Mouse (Mus musculus) C2C12 (cell line): ENCODE measurements around the gene Magoh.

Experiments used
- CTCF ChIP-seq: IDR thresholded peaks from one replicate; pipeline ENCODE4 v1.5.1; 2011; ENCODE audit not compliant: control insufficient read depth, insufficient read depth, insufficient read length
- MYOG ChIP-seq: IDR thresholded peaks from one replicate; pipeline ENCODE4 v1.6.1; 2011; ENCODE audit not compliant: control insufficient read depth, insufficient read length; ENCODE audit errors: extremely low read depth

DNA sequence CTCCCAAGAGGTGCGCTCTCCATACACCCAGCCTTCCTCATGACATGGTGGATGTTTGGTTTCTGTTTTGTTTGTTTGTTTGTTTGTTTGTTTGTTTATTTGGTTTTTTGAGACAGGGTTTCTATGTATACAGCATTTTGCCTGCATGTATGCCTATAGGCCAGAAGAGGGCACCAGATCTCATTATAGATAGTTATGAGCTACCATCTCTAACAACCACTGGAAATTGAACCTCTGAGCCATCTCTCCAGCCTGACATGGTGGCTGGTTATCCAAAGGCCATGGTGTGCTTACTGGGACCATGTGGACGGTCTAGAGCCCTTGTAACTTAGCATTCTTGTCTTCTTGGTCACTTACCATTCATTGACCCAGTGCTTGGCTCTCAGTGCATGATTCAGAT, 13.1 kb downstream of the Magoh start:
- TF ChIP-seq CTCF = no peak
- TF ChIP-seq MYOG = no peak
